Mouse (Mus musculus): ENCODE measurements around the gene 6030452D12Rik.

GRCm38 (mm10) chr8:106463795-106464194 lies 36.5 kb upstream of the 6030452D12Rik start:
- TF ChIP-seq CTCF (IDR thresholded peaks at IDR 0.05; ENCODE audit: extremely low read depth, insufficient read depth, low read length) (no peak), POLR2A (IDR thresholded peaks at IDR 0.05; ENCODE audit: extremely low read depth, insufficient read depth, low read length) (no peak)
